Mouse (Mus musculus) NIH3T3 (cell line): Measurements from ENCODE around the gene Evi2b.

Experiments used
- DNase-seq: peaks from one replicate; pipeline ENCODE4 v3.0.0-alpha.2; 2012; ENCODE audit warnings: low read depth

Gene Evi2b

DNA sequence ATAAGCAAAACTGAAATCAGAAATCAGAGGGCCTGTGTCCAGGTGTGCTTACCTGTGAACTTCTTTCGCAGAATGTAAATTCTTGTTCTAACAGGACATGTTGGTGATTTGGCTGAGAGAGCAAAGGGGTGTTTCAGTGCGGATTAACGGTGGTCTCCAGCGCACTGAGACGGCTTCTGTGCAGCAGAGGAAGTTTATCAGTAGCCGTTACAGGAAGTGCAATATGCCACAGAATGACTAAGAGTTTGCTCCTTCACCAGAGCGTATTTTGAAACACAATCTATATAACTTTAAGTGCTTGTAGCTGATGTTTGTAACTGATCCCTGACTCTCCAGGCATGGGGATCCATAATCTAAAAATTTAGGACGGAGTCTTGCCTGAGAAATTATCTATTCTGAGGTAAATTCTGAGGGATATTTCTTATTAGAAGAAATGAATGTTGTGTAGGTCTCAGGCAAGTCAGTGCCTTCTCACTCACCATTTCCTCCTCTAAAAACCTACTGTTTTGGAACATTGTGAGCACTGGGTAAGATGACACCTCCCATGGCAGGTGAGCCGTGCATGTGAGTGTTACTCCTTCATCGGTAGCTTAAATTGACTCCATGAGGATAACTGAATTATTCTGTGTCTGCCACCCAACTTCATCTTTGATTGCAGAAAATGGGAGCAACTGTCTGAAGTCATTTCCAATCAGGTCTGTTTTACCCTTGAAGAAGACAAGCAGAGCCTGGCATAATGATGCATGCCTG, at the start of gene Evi2b:
Gene Evi2b, minus strand, starts transcription at position 203 of the 750 bp plus-strand sequence.
- DNase-seq, result no peak

- DNase-seq, result no peak
These were observed 46.8 kb upstream of the Evi2b start for GRCm38 (mm10) chr11:79570319-79570718.

DNA sequence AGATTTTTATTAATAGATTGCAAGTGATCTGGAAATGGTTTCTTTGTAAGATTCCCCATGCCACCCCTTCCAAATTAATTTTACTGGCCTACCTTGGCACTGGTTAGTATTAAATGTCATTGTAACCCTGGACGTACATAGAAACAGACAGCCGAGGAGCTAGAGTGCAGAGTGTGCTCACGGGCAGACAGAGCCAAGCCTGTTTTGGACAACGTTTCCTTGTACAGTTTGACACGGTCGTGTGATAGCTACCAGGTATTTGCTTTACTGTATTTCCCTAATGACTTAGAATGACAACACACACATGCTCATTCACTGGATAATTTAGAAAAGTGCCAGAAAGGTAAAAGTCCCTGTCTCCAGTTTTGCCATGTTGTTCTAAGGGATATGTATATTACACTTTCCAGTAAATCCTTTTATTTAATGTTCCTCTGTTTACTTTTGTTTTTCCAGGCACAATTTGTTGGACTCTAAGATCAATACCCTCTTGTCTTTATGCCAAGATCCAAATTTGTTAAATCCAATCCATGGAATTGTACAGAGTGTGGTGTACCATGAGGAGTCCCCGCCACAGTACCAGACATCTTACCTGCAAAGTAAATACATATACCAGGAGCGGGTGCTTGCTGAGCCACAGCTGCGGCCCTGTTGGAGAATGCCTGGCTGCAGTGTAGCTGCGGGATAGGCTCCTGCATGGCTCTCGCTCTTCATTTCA, 44.8 kb upstream of the Evi2b start:
- no peak for DNase-seq

DNA sequence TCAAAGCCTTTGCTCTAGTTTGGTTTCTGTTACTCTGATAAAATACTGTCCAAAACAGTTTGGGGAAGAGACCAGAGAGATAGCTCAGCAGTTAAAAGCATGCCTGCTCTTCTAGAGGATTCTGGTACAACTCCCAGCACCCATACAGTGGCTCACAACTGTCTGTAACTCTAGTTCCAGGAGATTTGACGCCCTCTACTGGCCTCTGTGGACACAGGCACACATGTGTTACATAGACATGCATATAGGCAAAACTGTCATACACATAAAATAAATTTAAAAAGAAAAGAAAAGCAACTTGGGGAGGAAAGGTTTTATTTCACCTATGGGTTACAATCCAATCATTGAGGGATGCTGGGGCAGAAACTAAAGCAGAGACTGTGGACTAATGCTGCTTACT, 43.4 kb upstream of the Evi2b start:
- no peak for DNase-seq

GRCm38 (mm10) chr11:79563493-79563892, 39.9 kb upstream of the Evi2b start:
- DNase-seq, result no peak

DNA sequence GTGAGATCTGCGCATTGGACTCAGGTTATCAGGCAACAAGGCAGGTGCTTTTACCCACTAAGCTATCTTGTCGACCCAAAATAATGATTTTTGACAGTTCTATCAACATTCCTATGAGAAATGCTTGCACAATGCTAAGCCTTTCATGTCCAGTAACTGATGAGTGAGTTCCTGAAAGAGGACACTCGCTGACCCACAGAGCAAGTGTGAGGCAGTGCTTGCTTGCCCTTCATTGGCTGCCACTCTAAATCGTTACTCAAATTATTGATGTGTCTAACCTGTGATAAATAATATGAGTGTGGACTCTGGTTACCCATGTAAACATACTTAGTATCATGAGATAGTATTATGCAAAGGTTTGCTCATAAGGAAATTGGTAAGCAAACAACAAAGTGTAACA, 37.0 kb upstream of the Evi2b start:
- DNase-seq, result no peak

- no peak for DNase-seq
These were observed 29.1 kb upstream of the Evi2b start for GRCm38 (mm10) chr11:79552622-79553021.

DNA sequence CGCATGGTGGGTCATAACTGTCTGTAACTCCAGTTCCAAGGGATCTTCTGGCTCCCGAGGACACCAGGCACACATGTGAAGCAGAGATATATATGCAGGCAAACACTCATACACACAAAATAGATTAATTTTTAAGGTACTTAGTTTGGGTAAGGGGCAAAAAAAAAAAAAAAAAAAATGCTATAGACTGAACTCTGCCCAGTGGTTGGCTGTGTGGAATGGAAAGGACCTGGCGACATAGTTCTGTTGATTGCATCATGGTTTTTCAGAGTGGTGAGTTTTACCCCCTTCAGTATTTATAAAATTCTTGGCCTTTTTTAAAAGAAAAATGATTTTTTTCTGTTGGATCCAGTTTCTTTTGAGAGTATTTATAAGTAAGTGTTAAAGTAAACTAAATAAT, 12.7 kb upstream of the Evi2b start:
- no peak for DNase-seq

GRCm38 (mm10) chr11:79535554-79535953, 12.0 kb upstream of the Evi2b start:
- DNase-seq, result no peak

DNA sequence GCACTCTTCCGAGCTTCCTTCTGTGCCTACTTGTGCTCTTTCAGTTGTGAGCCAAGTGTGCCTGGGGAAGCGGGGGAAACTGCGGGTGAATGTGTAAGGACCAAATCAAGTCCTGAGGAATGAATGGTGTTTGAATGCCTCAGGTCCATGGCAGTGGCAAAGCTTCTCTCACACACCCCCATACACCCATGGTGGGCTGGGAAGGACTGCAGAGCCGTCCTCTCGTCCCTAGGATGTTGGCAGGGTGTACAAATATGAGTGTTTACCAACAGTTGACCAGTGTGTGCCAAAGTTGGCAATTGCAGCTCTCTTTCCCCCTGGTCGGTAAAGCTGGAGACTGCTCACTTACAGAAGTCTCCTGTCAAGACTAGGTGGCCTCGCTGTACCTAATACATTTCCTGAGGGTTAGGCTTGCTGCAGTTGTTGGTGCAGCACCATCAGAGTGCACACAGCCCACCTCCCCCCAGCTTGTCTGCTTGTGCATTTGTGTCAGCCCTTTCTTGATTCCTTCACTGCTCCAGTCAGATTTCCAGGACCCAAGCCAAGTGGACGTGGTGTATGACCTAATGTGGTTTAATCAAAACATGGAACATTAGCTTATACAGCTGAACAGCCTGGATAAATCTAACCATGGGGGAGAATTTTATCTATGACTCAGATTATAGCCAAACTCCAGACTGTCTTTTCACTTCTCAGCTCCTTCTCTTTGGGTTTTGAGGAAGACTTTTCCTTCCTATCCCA, 10.6 kb upstream of the Evi2b start:
- DNase-seq, result peak; percentile 98

GRCm38 (mm10) chr11:79533311-79533710, 9.7 kb upstream of the Evi2b start:
- no peak for DNase-seq

DNA sequence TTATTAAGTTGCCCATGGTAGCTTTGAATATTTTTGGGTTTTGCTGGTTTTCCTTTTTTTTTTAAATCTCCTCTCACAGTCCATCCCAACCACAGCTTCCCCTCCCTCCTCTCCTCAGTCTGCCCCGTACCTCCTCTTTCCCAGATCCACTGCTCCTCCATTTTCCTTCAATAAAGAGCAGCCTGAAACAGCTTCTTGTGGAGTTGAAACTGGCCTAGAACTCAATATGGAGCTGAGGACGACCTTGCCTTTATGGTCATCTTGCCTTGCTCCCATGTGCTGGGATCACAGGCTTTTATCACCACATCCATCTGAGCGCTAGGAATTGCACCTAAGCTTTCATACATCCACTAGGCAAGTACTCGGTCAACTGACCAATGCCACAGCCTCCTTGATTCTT, 7.9 kb upstream of the Evi2b start:
- no peak for DNase-seq

DNA sequence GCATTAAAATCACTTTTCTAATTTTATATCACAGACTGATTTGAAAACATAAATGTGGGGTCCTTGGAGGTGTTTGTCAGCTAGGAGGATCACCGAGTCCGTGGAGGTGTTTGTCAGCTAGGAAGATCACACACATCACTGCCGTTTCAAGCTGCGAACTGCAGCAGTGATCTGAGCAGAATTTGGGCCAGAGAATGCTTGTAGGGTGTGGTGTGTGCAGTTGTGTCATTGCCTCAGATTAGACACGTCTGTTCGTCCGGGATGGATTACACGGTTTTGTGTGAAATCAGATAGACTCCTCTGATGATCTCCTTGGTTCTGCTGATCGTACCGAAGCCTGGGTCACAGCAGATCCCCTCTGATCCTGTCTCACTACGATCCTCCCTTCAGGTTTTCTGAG, 7.2 kb upstream of the Evi2b start:
- DNase-seq, result no peak

DNA sequence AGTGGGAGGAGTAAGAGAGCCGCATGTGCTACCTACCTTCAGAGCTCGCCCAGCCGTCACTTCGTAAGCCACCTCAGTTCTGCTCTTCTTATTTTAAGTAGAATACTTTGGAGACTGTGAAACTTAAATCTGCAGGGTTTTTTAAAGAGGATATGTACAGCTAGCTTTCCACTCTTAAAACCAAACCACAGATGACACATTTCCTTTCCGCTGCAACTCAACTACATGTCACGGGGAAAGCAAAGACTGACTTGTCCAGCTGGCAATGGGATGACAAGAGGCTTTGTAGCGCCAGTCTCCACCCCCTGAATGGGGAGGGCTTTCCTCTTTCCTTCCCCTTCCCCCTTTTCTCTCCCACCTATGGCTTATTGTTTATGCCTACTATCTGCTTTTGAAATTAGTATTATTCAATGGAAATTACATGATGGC, 6.8 kb upstream of the Evi2b start, which contains the start of the genes Evi2 and Evi2a:
Gene Evi2, minus strand, starts transcription at position 257 of the 429 bp plus-strand sequence.
Gene Evi2a, minus strand, starts transcription at position 277 of the 429 bp plus-strand sequence.
- DNase-seq, result no peak

DNA sequence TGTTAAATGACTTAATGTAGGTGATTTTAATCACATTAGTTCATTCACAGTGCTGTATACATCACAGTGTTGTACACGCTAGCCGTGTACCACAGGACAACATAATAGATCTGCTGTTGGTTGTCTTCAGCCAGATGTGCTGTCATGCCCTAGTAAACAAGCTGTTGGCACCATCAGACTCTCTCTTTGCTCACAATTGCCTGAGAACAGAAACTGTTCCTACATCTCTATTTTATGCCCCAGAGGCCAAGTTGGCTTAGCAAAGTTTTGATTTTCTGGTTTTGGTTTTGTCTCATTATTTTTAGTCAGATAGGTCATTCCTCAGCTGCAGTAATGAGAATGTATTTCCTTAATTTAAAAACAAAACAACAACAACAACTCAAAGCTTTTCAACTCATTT, 6.2 kb upstream of the Evi2b start:
- peak; percentile 36 for DNase-seq

GRCm38 (mm10) chr11:79529226-79529625, 5.7 kb upstream of the Evi2b start:
- no peak for DNase-seq

GRCm38 (mm10) chr11:79528601-79529000, 5.0 kb upstream of the Evi2b start:
- DNase-seq, result no peak

- no peak for DNase-seq
These were observed 4.3 kb upstream of the Evi2b start for GRCm38 (mm10) chr11:79527739-79528384.

GRCm38 (mm10) chr11:79527015-79527738, 3.6 kb upstream of the Evi2b start:
- peak; percentile 35 for DNase-seq

GRCm38 (mm10) chr11:79526549-79526948, 3.0 kb upstream of the Evi2b start:
- no peak for DNase-seq

DNA sequence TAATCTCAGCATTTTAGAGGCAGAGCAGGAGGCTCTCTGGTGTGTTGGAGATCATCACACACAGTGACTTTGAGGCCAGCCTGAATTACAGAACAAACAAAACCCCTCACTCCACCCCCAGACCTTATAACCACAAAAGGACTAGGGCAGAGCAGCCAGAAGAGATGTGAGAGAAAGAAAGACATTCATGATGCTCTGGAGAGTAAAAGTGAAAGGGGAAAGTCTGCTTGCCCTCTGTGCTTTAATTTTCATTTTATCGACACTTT, 681 bp upstream of the Evi2b start:
- no peak for DNase-seq

GRCm38 (mm10) chr11:79522944-79523343, 618 bp downstream of the Evi2b start:
- no peak for DNase-seq
